Mouse (Mus musculus) megakaryocyte, embryonic 14.5 days (primary cell): ENCODE results near the gene Sco1.

Experiments used
- FLI1 ChIP-seq: IDR thresholded peaks from 2 replicates; pipeline ENCODE4 v1.6.1; 2012; ENCODE audit warnings: low read length, inconsistent platforms, mixed read lengths
- GATA1 ChIP-seq: IDR thresholded peaks from 3 replicates; pipeline ENCODE4 v1.6.1; 2012; ENCODE audit warnings: mixed read lengths, low read length, inconsistent platforms, borderline replicate concordance

- TF ChIP-seq GATA1, result no peak
- TF ChIP-seq FLI1, result no peak
Observed at GRCm38 (mm10) chr11:67099241-67099640, 46.8 kb downstream of the Sco1 start.
